Mouse (Mus musculus) liver, postnatal 0 days (tissue): ENCODE results near the gene Olfr628.
"Not testable (repeated sequence)": the region's sequence is repeated elsewhere in the genome, so short reads cannot be mapped to it uniquely, and the experiment has no call there.

Experiments used
- CTCF ChIP-seq: sonication (generic); IDR thresholded peaks from 2 replicates; pipeline ENCODE4 v1.5.1; 2016; ENCODE audit warnings: antibody characterized with exemption, low read depth
- EP300 ChIP-seq: IDR thresholded peaks from 2 replicates; pipeline ENCODE4 v1.6.1; 2016; ENCODE audit warnings: antibody characterized with exemption, low read depth, mild to moderate bottlenecking

GRCm38 (mm10) chr7:103762212-103762611, 32.0 kb downstream of the Olfr628 start:
- TF ChIP-seq CTCF, EP300: not testable (repeated sequence)
